Mouse (Mus musculus) cerebellum, adult 8-10 months (tissue): ENCODE measurements at regions not wholly inside any gene's neighbourhood (a gene's known extent, or its start where the extent isn't known, plus 50 kb on each side); places are given as distances from the start of the nearest gene placed in this dataset.

ENCODE experiments used
- DNase-seq: peaks from one replicate; pipeline ENCODE4 v3.0.0; 2022

- DNase-seq, result no peak
Observed at GRCm38 (mm10) chr11:65490426-65490825, 220.6 kb upstream of the Myocd start.

DNA sequence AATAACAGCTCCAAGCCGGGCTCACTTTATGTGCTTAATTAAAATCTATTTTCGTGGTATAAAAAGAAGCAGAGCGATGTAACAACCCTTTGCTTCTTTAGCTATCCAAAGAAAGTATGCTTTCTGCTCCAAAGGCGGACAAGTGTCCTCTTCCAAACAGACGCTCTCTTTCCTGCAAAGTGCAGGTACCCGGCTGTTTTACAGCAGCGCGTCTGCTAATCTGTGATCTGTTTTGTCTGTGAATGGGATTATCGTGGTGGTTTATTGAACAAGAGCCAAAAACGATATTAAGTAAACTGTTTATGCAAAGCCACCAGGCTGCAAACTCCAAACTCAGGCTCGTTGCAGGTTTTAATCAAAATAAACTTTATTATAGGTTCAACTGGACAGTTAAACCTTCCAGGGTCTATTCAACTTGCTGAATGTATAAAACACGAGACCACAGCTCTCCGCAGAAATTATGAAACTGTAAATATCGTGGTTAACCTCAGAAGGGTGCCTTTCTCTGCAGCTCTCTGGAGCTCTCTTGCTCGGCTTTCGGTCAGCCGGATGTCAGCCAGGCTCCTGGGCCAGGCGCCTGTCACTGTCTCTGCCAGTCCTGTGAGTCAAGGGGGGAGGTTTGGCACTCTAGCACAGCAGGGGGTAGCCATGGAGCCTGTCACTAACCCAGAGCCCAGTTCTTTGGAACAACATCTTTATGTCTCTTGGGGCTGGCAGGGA lies 206.2 kb upstream of the Myocd start:
- DNase-seq, result peak; percentile 49

- DNase-seq, result peak; percentile 71
Observed at GRCm38 (mm10) chr11:65475302-65475701, 205.5 kb upstream of the Myocd start.

DNA sequence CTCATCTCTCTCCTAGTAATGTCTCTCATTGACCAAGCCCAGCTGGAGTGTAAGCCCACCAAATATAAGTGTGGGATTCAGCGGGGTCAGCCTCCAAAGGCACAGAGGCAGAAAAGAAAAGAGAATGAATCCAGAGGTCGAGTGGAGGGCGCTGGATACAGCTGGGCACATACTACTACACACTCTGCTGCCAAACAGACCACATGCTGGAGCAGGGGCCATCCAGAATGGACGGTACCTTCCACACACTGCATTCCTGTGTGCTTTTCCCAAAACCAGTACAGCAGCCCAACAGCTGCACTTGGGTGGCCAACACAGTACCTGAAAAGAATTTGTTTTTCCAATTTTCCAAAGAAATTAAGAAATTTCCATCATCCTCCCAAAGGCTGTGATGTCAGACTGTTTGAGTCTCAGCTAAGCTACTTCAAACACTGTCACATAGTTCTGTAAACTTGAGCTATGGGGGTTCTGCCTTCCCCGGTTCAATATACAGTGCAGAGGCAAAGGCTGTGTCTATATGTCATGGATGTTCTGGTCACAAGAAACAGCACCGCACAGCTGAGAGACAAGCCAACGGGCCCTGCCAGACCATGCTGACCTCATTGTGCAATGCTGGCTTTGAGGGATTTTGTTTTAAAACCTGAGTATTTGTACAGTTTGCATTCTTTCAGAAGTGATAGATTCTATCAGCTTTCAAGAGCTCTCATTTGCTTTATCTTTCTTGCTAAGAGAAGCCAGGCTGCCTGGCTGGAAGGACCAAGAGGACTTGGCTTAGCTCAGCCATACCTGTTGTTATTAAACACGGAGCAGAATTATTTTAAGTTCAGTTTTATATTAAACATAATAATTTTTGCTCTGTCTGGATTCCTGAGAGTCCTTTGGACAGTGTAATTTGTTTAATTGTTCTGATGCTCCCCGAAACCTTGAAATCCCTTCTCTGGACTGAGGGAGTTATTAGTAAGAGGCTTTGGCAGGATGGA lies 200.3 kb upstream of the Myocd start:
- no peak for DNase-seq

DNA sequence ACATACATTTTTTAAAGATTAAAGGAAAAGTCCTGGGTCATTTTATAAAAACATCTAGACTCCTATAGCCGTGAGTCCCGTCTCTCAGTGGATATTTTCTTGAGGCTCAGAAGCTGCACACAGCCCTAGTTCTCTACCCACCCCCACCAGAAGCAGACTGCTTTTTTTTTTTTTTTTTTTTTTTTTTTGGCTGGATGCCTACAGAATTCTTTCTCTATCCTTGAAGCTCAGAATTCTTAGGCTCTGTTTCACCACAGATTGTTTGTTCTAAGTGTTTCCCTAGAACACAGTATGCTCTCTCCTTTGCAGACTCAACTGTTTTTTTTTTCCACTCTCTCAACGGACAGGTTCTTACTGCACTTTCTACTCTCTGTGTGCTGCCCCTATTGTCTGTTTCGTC lies 191.3 kb upstream of the Myocd start:
- no peak for DNase-seq

GRCm38 (mm10) chr11:65448436-65448835 lies 178.6 kb upstream of the Myocd start:
- no peak for DNase-seq

DNA sequence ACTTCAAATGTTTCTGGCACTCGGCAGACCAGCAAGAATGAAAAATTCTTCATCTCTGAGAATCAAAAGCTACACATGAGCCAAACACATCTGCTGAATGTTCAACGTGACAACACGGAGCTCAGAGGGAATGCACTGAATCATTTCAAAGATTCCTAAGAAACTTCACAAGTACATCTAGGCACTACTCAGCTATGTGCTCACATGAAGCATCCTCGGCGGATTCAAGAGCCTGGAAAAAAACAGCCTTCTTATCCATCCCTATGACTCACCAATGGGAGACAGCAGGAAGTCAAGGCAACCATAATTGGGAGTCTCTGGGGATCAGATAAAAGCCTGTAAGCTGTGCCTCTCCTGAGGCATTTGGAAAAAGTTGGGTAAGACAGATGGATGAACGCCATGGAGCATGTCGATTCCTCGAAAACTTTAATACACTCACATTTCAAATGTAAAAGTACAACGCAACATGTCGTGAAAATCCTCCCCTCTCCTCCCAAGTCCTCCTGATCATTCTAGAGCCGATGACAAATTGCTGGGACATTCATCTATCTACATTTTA lies 173.8 kb upstream of the Myocd start:
- DNase-seq, result no peak

DNA sequence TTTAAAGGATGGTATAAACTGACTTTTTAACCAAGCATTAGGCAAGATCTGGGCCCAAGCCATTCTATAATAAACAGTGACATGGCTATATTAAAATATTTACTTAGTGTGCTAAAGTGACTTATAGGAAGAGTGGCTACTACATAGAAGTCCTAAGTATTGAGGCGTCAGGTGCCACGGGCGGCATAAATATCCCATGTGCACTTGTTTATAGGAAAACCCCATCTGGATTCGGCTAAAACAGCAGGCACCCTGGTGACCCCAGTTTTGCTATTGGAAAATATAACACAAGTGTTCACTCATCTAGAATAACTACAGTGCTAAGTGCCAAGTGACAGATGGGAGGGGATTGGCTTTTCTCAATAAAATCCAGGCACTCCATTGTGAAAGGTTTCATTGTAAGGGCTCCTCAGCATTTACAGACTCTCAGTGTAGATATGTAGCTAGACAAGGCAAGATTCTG lies 165.9 kb upstream of the Myocd start:
- peak; percentile 15 for DNase-seq

- DNase-seq, result no peak
Observed at GRCm38 (mm10) chr11:65421889-65422288, 152.1 kb upstream of the Myocd start.

- no peak for DNase-seq
Observed at GRCm38 (mm10) chr11:65408621-65409020, 138.8 kb upstream of the Myocd start.

- DNase-seq, result peak; percentile 51
Observed at GRCm38 (mm10) chr11:65402460-65403154, 132.8 kb upstream of the Myocd start.

GRCm38 (mm10) chr11:65389238-65389637 lies 119.4 kb upstream of the Myocd start:
- no peak for DNase-seq

- DNase-seq, result no peak
Observed at GRCm38 (mm10) chr11:65386291-65387061, 116.7 kb upstream of the Myocd start.

DNA sequence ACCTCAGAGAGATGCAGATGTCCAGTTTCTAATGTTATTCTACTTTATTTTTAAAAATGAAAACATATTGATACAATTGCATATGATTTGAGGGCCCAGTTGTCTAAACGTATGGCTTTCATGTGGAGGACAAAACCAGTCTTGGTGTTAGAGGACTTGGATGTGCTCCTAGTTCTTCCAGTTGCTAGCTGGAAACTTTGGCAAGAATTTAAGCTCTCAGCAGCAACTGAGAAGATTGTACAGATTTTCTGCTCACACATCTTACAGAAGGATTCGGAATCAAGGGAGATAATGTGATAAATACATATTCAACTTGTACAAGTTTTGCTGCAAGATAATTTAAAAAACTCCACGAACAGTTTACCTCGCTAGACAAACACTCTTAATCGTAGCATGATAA lies 105.6 kb upstream of the Myocd start:
- no peak for DNase-seq

- no peak for DNase-seq
Observed at GRCm38 (mm10) chr11:65373136-65373535, 103.3 kb upstream of the Myocd start.

DNA sequence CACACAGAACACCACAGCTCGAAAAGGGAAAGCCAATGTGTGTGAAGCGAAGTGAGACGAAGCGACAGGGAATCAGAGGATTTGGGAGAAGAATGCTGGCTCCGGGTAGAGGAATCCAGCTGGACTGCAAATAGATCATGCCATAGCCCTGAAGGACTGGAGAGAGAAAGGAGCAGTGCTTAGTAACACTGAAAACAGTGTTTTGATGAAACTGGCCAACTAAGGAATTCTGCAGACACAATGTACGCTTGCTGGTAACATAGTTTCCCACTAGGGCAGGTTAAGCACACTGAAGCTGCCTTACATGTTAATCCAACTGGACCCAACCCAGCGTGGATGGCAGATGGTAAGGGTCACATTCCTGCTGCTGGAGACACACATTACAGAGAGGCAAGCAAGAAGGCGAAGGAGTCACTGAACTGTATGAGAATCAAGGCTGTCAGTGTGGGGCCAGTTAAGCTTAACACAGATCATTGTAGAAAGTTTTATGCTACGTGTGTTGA lies 102.6 kb upstream of the Myocd start:
- no peak for DNase-seq

- no peak for DNase-seq
Observed at GRCm38 (mm10) chr11:65367825-65368224, 98.0 kb upstream of the Myocd start.

GRCm38 (mm10) chr11:65366677-65367370 lies 97.0 kb upstream of the Myocd start:
- no peak for DNase-seq

GRCm38 (mm10) chr11:65365751-65366559 lies 96.2 kb upstream of the Myocd start:
- no peak for DNase-seq

- DNase-seq, result no peak
Observed at GRCm38 (mm10) chr11:65364910-65365309, 95.1 kb upstream of the Myocd start.
